Mouse (Mus musculus) stomach, embryonic 14.5 days (tissue): ENCODE results near the gene Tmem246. TPM values are rescaled to one million over a fixed set of nuclear protein-coding genes. Genes with fewer than 3 reads are reported as not detected.
A peak's percentile ranks its signal among the peaks of the same experiment; 100 is the strongest.
"Not testable (repeated sequence)": the region's sequence is repeated elsewhere in the genome, so short reads cannot be mapped to it uniquely, and the experiment has no call there.

Experiments
- ATAC-seq: fragments of 200-750 bp; cut with Nextera tagmentation; 2 replicates; pipeline ENCODE4 v1.8.0; 2017; ENCODE audit warnings: low read depth, moderate TSS enrichment; ENCODE audit not compliant: insufficient number of reproducible peaks, insufficient read depth, low FRiP score
- H3K27ac ChIP-seq: fragments of 300-500 bp; sonication (generic); 2 replicates; pipeline ENCODE4 v1.5.1; 2014; ENCODE audit warnings: mild to moderate bottlenecking, low read length, moderate library complexity, mixed read lengths
- H3K27me3 ChIP-seq: fragments of 300-500 bp; sonication (generic); 2 replicates; pipeline ENCODE4 v1.6.1; 2014; ENCODE audit warnings: low read length, control low read depth, mixed read lengths; ENCODE audit not compliant: control insufficient read depth, insufficient read depth
- H3K36me3 ChIP-seq: fragments of 300-500 bp; sonication (generic); 2 replicates; pipeline ENCODE4 v1.6.1; 2014; ENCODE audit warnings: mild to moderate bottlenecking, control low read depth, low read length, moderate library complexity, mixed read lengths; ENCODE audit not compliant: control insufficient read depth, insufficient read depth
- H3K4me1 ChIP-seq: fragments of 300-500 bp; sonication (generic); 2 replicates; pipeline ENCODE4 v1.6.1; 2014; ENCODE audit warnings: low read length, control low read depth, mixed read lengths; ENCODE audit not compliant: control insufficient read depth, insufficient read depth
- H3K4me2 ChIP-seq: fragments of 300-500 bp; sonication (generic); replicated peaks from 2 replicates; pipeline ENCODE4 v1.6.1; 2014; ENCODE audit warnings: low read depth, low read length, control low read depth
- H3K4me3 ChIP-seq: fragments of 300-500 bp; sonication (generic); 2 replicates; pipeline ENCODE4 v1.5.1; 2014; ENCODE audit warnings: low read depth, low read length, control low read depth
- H3K9ac ChIP-seq: fragments of 300-500 bp; sonication (generic); replicated peaks from 2 replicates; pipeline ENCODE4 v1.6.1; 2014; ENCODE audit warnings: low read depth, mild to moderate bottlenecking, control low read depth, low read length, moderate library complexity, mixed read lengths
- H3K9me3 ChIP-seq: fragments of 300-500 bp; sonication (generic); 2 replicates; pipeline ENCODE4 v1.6.1; 2016; ENCODE audit warnings: low read depth, low read length, control low read depth; ENCODE audit not compliant: control insufficient read depth
- WGBS: fragments of 180-500 bp; shearing (Covaris S2); extraction: QIAGEN DNeasy Blood & Tissue Kit; methylation state at CpG from one replicate; pipeline ENCODE4 v1.1.7; 2014; 5-methylcytosine and 5-hydroxymethylcytosine counted together
- polyA plus RNA-seq: library from polyadenylated mRNA; unstranded; fragments of >200 nt; fragmentation: Nextera tagmentation; extraction: Ambion mirVana; gene quantifications from 2 replicates; pipeline ENCODE4 v1.2.1, GENCODE M21; 2014

The Tmem246 gene
- 29.6 and 30.1 TPM in 2 replicates for polyA plus RNA-seq

GRCm38 (mm10) chr4:49597183-49598100 is at the start of gene Tmem246:
Gene Tmem246, minus strand, starts transcription at chr4:49597876.
- H3K27ac ChIP-seq: peak within 1 kb of the TSS; percentile 12; the same call in 1 of the 2 replicates
- no peaks in the 10 kb centered on the region for H3K27me3 ChIP-seq
- no peaks in the 10 kb centered on the region for H3K9me3 ChIP-seq
- peak within 1 kb of the TSS; percentile 39 for H3K9ac ChIP-seq
- peak; percentile 92 for ATAC-seq
- WGBS: under 1% methylated on average over 61 of the region's 77 CpGs
- peak within 1 kb of the TSS; percentile 60 for H3K4me3 ChIP-seq
- H3K36me3 ChIP-seq: no peaks in the 10 kb centered on the region
- no peaks in the 10 kb centered on the region for H3K4me1 ChIP-seq
- peak within 1 kb of the TSS; percentile 72 for H3K4me2 ChIP-seq

DNA sequence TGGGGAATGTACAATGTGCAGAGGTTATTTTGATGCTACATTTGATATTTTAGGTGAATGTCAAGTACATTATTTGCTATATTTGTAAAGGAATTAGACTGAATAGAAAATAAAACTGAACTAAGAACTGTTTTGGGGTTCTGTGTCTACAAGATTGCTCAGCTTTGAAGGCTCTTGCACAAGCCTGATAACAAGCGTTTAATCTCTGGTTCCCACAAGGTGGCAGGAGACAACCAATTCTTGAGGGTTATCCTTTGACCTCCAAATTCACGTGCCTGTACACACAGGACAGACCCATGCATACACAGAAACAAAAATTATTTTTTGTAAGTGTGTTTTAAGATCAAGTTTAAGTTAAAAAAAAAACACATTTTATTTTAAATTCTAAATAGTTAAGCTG is 42.2 kb upstream of the Tmem246 start:
- ATAC-seq: no peak
- Histone ChIP-seq H3K27me3 (no peaks in the 10 kb centered on the region), H3K9me3 (no peaks in the 10 kb centered on the region), H3K36me3 (peaks cover 64% of the 10 kb centered on the region), H3K9ac (no peak overlapping the region), H3K4me2 (no peak overlapping the region), H3K4me3 (no peak overlapping the region), H3K4me1 (no peaks in the 10 kb centered on the region), H3K27ac (no peak overlapping the region)
- 57% methylated on average over 2 of the region's 2 CpGs for WGBS

GRCm38 (mm10) chr4:49637821-49638220 is 40.1 kb upstream of the Tmem246 start:
- no peaks in the 10 kb centered on the region for H3K27me3 ChIP-seq
- no peaks in the 10 kb centered on the region for H3K9me3 ChIP-seq
- 0 out of 2 replicates have a peak, but pooled peaks cover 3% of the 10 kb centered on the region for H3K4me1 ChIP-seq
- no peak overlapping the region for H3K27ac ChIP-seq
- no peak for ATAC-seq
- no peak overlapping the region for H3K4me2 ChIP-seq
- H3K4me3 ChIP-seq: no peak overlapping the region
- H3K36me3 ChIP-seq: peaks cover 61% of the 10 kb centered on the region
- WGBS: 93% methylated on average over 11 of the region's 11 CpGs
- no peak overlapping the region for H3K9ac ChIP-seq

- Histone ChIP-seq H3K36me3 (peaks cover 28% of the 10 kb centered on the region; the same call in 1 of the 2 replicates), H3K27me3 (no peaks in the 10 kb centered on the region), H3K9ac (peak overlapping the region; percentile 80), H3K27ac (peak overlapping the region; percentile 85), H3K4me3 (peak overlapping the region; percentile 87), H3K4me1 (0 out of 2 replicates have a peak, but pooled peaks cover 3% of the 10 kb centered on the region), H3K9me3 (no peaks in the 10 kb centered on the region), H3K4me2 (peak overlapping the region; percentile 75)
- ATAC-seq: peak; percentile 71
- under 1% methylated on average over 30 of the region's 30 CpGs for WGBS
These were observed 34.4 kb upstream of the Tmem246 start for GRCm38 (mm10) chr4:49632139-49632481.

DNA sequence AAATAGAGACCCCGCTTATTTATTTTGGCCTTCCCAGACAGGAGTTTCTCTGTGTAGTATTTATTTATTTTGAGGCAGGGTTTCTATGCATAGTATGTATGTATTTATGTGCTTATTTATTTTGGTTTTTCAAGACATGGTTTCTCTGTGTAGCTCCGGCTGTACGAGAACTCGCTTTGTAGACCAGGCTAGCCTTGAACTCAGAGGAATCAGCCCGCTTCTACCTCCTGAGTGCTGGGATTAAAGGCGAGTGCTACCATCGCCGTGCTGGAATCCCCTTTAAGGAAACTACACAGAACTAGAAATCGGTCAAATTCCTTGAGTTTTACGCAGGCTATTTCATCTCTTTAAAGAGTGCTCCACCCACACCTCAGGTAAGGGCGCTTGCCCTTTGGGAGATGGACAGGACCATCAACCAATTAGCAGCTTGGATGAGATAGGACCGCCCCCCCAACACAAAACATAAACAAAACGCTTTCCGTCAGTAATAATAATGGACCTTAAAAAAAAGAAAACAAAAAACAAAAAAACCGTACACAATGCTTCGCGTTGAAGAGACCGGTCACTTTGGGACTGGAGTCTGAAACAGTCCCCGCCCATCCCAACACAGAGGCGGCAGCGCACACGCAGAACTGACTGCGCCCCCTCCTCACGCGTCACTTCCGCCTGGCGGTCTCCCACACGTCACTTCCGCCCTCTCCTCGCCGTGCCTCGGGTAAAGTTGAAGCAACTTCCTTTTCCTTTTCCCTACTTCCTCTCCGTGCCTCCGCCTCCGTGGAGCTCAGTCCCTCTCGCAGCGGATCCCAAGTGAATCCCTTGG is 33.9 kb upstream of the Tmem246 start, which contains the start of gene Rnf20:
Gene Rnf20, plus strand, starts transcription at position 688 of the 820 bp plus-strand sequence.
- Histone ChIP-seq H3K9me3 (no peaks in the 10 kb centered on the region), H3K4me1 (0 out of 2 replicates have a peak, but pooled peaks cover 3% of the 10 kb centered on the region), H3K4me3 (peak within 1 kb of the TSS; percentile 87), H3K27ac (peak within 1 kb of the TSS; percentile 85), H3K36me3 (peaks cover 22% of the 10 kb centered on the region; the same call in 1 of the 2 replicates), H3K4me2 (peak within 1 kb of the TSS; percentile 75), H3K9ac (peak within 1 kb of the TSS; percentile 80), H3K27me3 (no peaks in the 10 kb centered on the region)
- WGBS: 3% methylated on average over 37 of the region's 37 CpGs
- ATAC-seq: peak; percentile 96

- no peaks in the 10 kb centered on the region for H3K27me3 ChIP-seq
- H3K36me3 ChIP-seq: no peaks in the 10 kb centered on the region
- no peak overlapping the region for H3K27ac ChIP-seq
- H3K9me3 ChIP-seq: no peaks in the 10 kb centered on the region
- H3K9ac ChIP-seq: no peak overlapping the region
- H3K4me2 ChIP-seq: no peak overlapping the region
- ATAC-seq: no peak
- no peak overlapping the region for H3K4me3 ChIP-seq
- H3K4me1 ChIP-seq: 0 out of 2 replicates have a peak, but pooled peaks cover 3% of the 10 kb centered on the region
- 79% methylated on average over 5 of the region's 5 CpGs for WGBS
These were observed 31.3 kb upstream of the Tmem246 start for GRCm38 (mm10) chr4:49628941-49629340.

GRCm38 (mm10) chr4:49626973-49627372 is 29.3 kb upstream of the Tmem246 start:
- ATAC-seq: no peak
- H3K36me3 ChIP-seq: no peaks in the 10 kb centered on the region
- H3K4me3 ChIP-seq: no peak overlapping the region
- no peaks in the 10 kb centered on the region for H3K27me3 ChIP-seq
- no peak overlapping the region for H3K27ac ChIP-seq
- no peak overlapping the region for H3K4me2 ChIP-seq
- WGBS: under 1% methylated on average over 3 of the region's 3 CpGs
- H3K4me1 ChIP-seq: no peaks in the 10 kb centered on the region
- no peak overlapping the region for H3K9ac ChIP-seq
- no peaks in the 10 kb centered on the region for H3K9me3 ChIP-seq

GRCm38 (mm10) chr4:49624969-49625368 is 27.3 kb upstream of the Tmem246 start:
- not testable (repeated sequence) for H3K4me1 ChIP-seq, H3K27ac ChIP-seq, H3K4me3 ChIP-seq, H3K27me3 ChIP-seq, ATAC-seq, H3K9ac ChIP-seq, H3K9me3 ChIP-seq, H3K36me3 ChIP-seq, H3K4me2 ChIP-seq
- 86% methylated on average over 4 of the region's 4 CpGs for WGBS
